Mouse (Mus musculus) forebrain, embryonic 15.5 days (tissue): ENCODE measurements around the gene BC028528. TPM values are rescaled to one million over a fixed set of nuclear protein-coding genes. Genes with fewer than 3 reads are reported as not detected.

ENCODE experiments used
- ATAC-seq: fragments of 200-750 bp; cut with Nextera tagmentation; replicated peaks from 2 replicates; pipeline ENCODE4 v1.8.0; 2017; ENCODE audit warnings: mild to moderate bottlenecking, moderate TSS enrichment, moderate library complexity
- H3K27ac ChIP-seq: fragments of 300-500 bp; sonication (generic); replicated peaks from 2 replicates; pipeline ENCODE4 v1.5.1; 2015; ENCODE audit warnings: mild to moderate bottlenecking, inconsistent platforms
- H3K27me3 ChIP-seq: fragments of 300-500 bp; sonication (generic); 2 replicates; pipeline ENCODE4 v1.6.1; 2015; ENCODE audit warnings: inconsistent platforms
- H3K36me3 ChIP-seq: fragments of 300-500 bp; sonication (generic); 2 replicates; pipeline ENCODE4 v1.6.1; 2015; ENCODE audit warnings: mild to moderate bottlenecking, inconsistent platforms
- H3K4me1 ChIP-seq: fragments of 300-500 bp; sonication (generic); 2 replicates; pipeline ENCODE4 v1.6.1; 2015; ENCODE audit warnings: inconsistent platforms
- H3K4me2 ChIP-seq: fragments of 300-500 bp; sonication (generic); replicated peaks from 2 replicates; pipeline ENCODE4 v1.6.1; 2015; ENCODE audit warnings: mild to moderate bottlenecking, inconsistent platforms
- H3K4me3 ChIP-seq: fragments of 300-500 bp; sonication (generic); 2 replicates; pipeline ENCODE4 v1.5.1; 2015; ENCODE audit warnings: mild to moderate bottlenecking, inconsistent platforms
- H3K9ac ChIP-seq: fragments of 300-500 bp; sonication (generic); replicated peaks from 2 replicates; pipeline ENCODE4 v1.6.1; 2015; ENCODE audit warnings: mild to moderate bottlenecking, inconsistent platforms
- H3K9me3 ChIP-seq: fragments of 300-500 bp; sonication (generic); 2 replicates; pipeline ENCODE4 v1.6.1; 2016; ENCODE audit warnings: inconsistent platforms
- WGBS: fragments of 180-500 bp; shearing (Covaris S2); methylation state at CpG from one replicate; pipeline ENCODE4 v1.1.7; 2015; ENCODE audit warnings: mixed read lengths; 5-methylcytosine and 5-hydroxymethylcytosine counted together
- polyA plus RNA-seq: library from polyadenylated mRNA; unstranded; fragments of >200 nt; fragmentation: Nextera tagmentation; extraction: Ambion mirVana; gene quantifications from 2 replicates; pipeline ENCODE4 v1.2.1, GENCODE M21; 2015

BC028528 gene
- polyA plus RNA-seq, 1 experiment from 2014 or later: 12.7 TPM

GRCm38 (mm10) chr3:95839250-95839649 is 52.6 kb downstream of the BC028528 start:
- no peaks in the 10 kb centered on the region for H3K9me3 ChIP-seq
- H3K36me3 ChIP-seq: peaks cover 80% of the 10 kb centered on the region

More at GRCm38 (mm10) chr3:95839250-95839649, 52.6 kb downstream of the BC028528 start:
- no peaks in the 10 kb centered on the region for H3K4me1 ChIP-seq
- no peak overlapping the region for H3K4me3 ChIP-seq
- no peak overlapping the region for H3K27ac ChIP-seq
- 91% methylated on average over 2 of the region's 2 CpGs for WGBS
- no peaks in the 10 kb centered on the region for H3K27me3 ChIP-seq
- no peak overlapping the region for H3K4me2 ChIP-seq
- no peak overlapping the region for H3K9ac ChIP-seq
- no peak for ATAC-seq

Other genes starting within 250 kb of the BC028528 start
- gene Mcl1, start 233.2 kb downstream of the BC028528 start, polyA plus RNA-seq: 48.1 and 52.4 TPM in 2 replicates
- gene Adamtsl4, start 204.1 kb downstream of the BC028528 start, polyA plus RNA-seq: 0.45 and 0.56 TPM in 2 replicates
- gene Ecm1, start 152.4 kb downstream of the BC028528 start, polyA plus RNA-seq: 8.7 and 9.3 TPM in 2 replicates
- gene Tars2, start 131.8 kb downstream of the BC028528 start, polyA plus RNA-seq: 48.3 and 50.5 TPM in 2 replicates
- gene Rprd2, start 73.1 kb downstream of the BC028528 start, polyA plus RNA-seq: 21.9 and 22.1 TPM in 2 replicates
- 42.9 and 43.0 TPM in 2 replicates for gene Prpf3, start 36.1 kb downstream of the BC028528 start, polyA plus RNA-seq
- gene Mrps21, start 20.5 kb downstream of the BC028528 start, polyA plus RNA-seq: 294 and 306 TPM in 2 replicates
- 4.3 TPM in 2 replicates for gene Ciart, start 9.8 kb downstream of the BC028528 start, polyA plus RNA-seq
- 31.3 and 39.8 TPM in 2 replicates for gene Aph1a, start 2.0 kb upstream of the BC028528 start, polyA plus RNA-seq
- gene Car14, start 12.7 kb upstream of the BC028528 start, polyA plus RNA-seq: 10.5 and 14.0 TPM in 2 replicates
- gene Anp32e, start 37.2 kb upstream of the BC028528 start, polyA plus RNA-seq: 196 and 207 TPM in 2 replicates
- gene Plekho1, start 104.0 kb upstream of the BC028528 start, polyA plus RNA-seq: 87.6 and 90.5 TPM in 2 replicates
- 64.4 and 65.6 TPM in 2 replicates for gene Vps45, start 166.5 kb upstream of the BC028528 start, polyA plus RNA-seq
- gene Otud7b, start 212.5 kb upstream of the BC028528 start, polyA plus RNA-seq: 8.3 and 9.8 TPM in 2 replicates